Mouse (Mus musculus) stomach, embryonic 14.5 days (tissue): Measurements from ENCODE around the gene Dpp7. TPM values are rescaled to one million over a fixed set of nuclear protein-coding genes. Genes with fewer than 3 reads are reported as not detected.
A peak's percentile ranks its signal among the peaks of the same experiment; 100 is the strongest.

Experiments used
- ATAC-seq: fragments of 200-750 bp; cut with Nextera tagmentation; 2 replicates; pipeline ENCODE4 v1.8.0; 2017; ENCODE audit warnings: low read depth, moderate TSS enrichment; ENCODE audit not compliant: insufficient number of reproducible peaks, insufficient read depth, low FRiP score
- H3K27ac ChIP-seq: fragments of 300-500 bp; sonication (generic); 2 replicates; pipeline ENCODE4 v1.5.1; 2014; ENCODE audit warnings: mild to moderate bottlenecking, low read length, moderate library complexity, mixed read lengths
- H3K27me3 ChIP-seq: fragments of 300-500 bp; sonication (generic); 2 replicates; pipeline ENCODE4 v1.6.1; 2014; ENCODE audit warnings: low read length, control low read depth, mixed read lengths; ENCODE audit not compliant: control insufficient read depth, insufficient read depth
- H3K36me3 ChIP-seq: fragments of 300-500 bp; sonication (generic); 2 replicates; pipeline ENCODE4 v1.6.1; 2014; ENCODE audit warnings: mild to moderate bottlenecking, control low read depth, low read length, moderate library complexity, mixed read lengths; ENCODE audit not compliant: control insufficient read depth, insufficient read depth
- H3K4me1 ChIP-seq: fragments of 300-500 bp; sonication (generic); 2 replicates; pipeline ENCODE4 v1.6.1; 2014; ENCODE audit warnings: low read length, control low read depth, mixed read lengths; ENCODE audit not compliant: control insufficient read depth, insufficient read depth
- H3K4me2 ChIP-seq: fragments of 300-500 bp; sonication (generic); replicated peaks from 2 replicates; pipeline ENCODE4 v1.6.1; 2014; ENCODE audit warnings: low read depth, low read length, control low read depth
- H3K4me3 ChIP-seq: fragments of 300-500 bp; sonication (generic); 2 replicates; pipeline ENCODE4 v1.5.1; 2014; ENCODE audit warnings: low read depth, low read length, control low read depth
- H3K9ac ChIP-seq: fragments of 300-500 bp; sonication (generic); replicated peaks from 2 replicates; pipeline ENCODE4 v1.6.1; 2014; ENCODE audit warnings: low read depth, mild to moderate bottlenecking, control low read depth, low read length, moderate library complexity, mixed read lengths
- H3K9me3 ChIP-seq: fragments of 300-500 bp; sonication (generic); 2 replicates; pipeline ENCODE4 v1.6.1; 2016; ENCODE audit warnings: low read depth, low read length, control low read depth; ENCODE audit not compliant: control insufficient read depth
- WGBS: fragments of 180-500 bp; shearing (Covaris S2); extraction: QIAGEN DNeasy Blood & Tissue Kit; methylation state at CpG from one replicate; pipeline ENCODE4 v1.1.7; 2014; 5-methylcytosine and 5-hydroxymethylcytosine counted together
- polyA plus RNA-seq: library from polyadenylated mRNA; unstranded; fragments of >200 nt; fragmentation: Nextera tagmentation; extraction: Ambion mirVana; gene quantifications from 2 replicates; pipeline ENCODE4 v1.2.1, GENCODE M21; 2014

The Dpp7 gene
- polyA plus RNA-seq, 1 experiment from 2014 or later, result 19.5 TPM

DNA sequence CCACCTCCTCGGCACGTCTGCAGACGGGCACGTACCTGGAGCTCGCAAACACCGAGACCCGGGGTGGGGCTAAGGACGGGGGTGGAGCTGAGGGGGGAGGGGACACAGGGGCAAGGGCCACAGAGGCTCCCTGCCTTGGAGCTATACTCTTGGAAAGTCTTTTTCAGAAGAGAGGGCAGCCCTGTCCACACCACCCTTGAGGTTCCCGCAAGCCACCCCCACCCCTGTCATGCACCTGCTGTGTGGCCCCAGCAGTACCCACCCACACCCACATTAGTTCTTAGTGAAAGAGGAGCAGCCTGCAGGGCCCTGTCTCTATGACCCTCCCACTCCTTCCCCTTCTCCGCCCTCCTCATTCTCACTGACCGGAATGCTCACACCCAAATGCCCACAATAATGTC, 44.7 kb downstream of the Dpp7 start:
- no peak overlapping the region; the same call in 1 of the 2 replicates for H3K4me2 ChIP-seq
- ATAC-seq, result no peak
- H3K9me3 ChIP-seq, result no peaks in the 10 kb centered on the region
- no peaks in the 10 kb centered on the region for H3K36me3 ChIP-seq
- no peak overlapping the region for H3K4me3 ChIP-seq
- WGBS, result 5% methylated on average over 11 of the region's 11 CpGs
- H3K27me3 ChIP-seq, result peaks cover 46% of the 10 kb centered on the region
- no peak overlapping the region for H3K9ac ChIP-seq
- no peak overlapping the region for H3K27ac ChIP-seq
- no peaks in the 10 kb centered on the region for H3K4me1 ChIP-seq

DNA sequence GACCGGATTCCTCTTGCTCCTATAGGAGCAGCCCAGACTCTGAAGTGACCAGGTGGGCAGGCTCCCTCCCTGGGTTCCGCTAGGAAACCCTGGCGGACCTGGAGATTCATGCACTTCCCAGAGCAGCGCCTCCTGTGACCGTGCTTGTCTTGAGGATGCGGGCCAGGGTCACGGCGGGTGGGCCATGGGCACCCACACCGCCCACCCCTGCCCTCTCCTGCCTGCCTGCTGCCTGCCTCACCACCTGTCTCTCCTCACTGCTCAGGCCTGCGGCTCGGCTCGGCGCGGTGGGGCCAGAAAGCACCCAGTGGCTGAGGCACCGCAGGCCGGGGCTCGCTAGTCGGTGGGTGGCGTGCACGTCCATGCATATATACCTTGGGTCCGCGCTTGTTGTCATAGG, 45.2 kb downstream of the Dpp7 start:
- ATAC-seq, result no peak
- 2% methylated on average over 22 of the region's 22 CpGs for WGBS
- H3K4me2 ChIP-seq, result no peak overlapping the region; the same call in 1 of the 2 replicates

DNA sequence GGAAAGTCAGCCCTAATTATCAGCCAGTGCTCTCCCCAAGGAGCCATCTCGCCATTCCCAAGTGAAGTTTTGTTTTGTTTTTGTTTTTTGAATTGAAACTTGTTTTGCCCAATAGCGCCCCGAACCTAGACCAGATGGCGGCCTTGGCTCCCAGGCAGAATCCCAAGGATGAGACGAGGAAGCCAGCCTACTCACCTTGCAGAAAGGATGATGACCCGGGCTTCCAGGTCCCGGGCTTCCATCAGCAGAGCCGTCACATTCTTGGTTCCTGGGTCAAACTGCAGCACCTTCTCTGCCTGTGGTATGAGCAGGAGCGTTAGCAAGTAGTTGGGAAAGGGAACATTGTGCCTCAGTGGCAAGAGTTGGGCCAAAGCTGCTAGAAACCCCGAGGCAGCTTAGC, 46.0 kb downstream of the Dpp7 start:
- H3K27ac ChIP-seq, result no peak overlapping the region
- no peak overlapping the region for H3K9ac ChIP-seq
- H3K9me3 ChIP-seq, result no peaks in the 10 kb centered on the region
- no peaks in the 10 kb centered on the region for H3K4me1 ChIP-seq
- no peak overlapping the region for H3K4me3 ChIP-seq
- WGBS, result 46% methylated on average over 10 of the region's 10 CpGs
- no peak overlapping the region for H3K4me2 ChIP-seq
- ATAC-seq, result no peak
- H3K27me3 ChIP-seq, result peaks cover 54% of the 10 kb centered on the region
- no peaks in the 10 kb centered on the region for H3K36me3 ChIP-seq

More for the DNA sequence above, 45.2 kb downstream of the Dpp7 start:
- H3K4me1 ChIP-seq, result no peaks in the 10 kb centered on the region
- H3K27ac ChIP-seq, result no peak overlapping the region
- no peak overlapping the region for H3K4me3 ChIP-seq
- no peaks in the 10 kb centered on the region for H3K36me3 ChIP-seq
- H3K9ac ChIP-seq, result no peak overlapping the region
- no peaks in the 10 kb centered on the region for H3K9me3 ChIP-seq
- peaks cover 49% of the 10 kb centered on the region for H3K27me3 ChIP-seq

DNA sequence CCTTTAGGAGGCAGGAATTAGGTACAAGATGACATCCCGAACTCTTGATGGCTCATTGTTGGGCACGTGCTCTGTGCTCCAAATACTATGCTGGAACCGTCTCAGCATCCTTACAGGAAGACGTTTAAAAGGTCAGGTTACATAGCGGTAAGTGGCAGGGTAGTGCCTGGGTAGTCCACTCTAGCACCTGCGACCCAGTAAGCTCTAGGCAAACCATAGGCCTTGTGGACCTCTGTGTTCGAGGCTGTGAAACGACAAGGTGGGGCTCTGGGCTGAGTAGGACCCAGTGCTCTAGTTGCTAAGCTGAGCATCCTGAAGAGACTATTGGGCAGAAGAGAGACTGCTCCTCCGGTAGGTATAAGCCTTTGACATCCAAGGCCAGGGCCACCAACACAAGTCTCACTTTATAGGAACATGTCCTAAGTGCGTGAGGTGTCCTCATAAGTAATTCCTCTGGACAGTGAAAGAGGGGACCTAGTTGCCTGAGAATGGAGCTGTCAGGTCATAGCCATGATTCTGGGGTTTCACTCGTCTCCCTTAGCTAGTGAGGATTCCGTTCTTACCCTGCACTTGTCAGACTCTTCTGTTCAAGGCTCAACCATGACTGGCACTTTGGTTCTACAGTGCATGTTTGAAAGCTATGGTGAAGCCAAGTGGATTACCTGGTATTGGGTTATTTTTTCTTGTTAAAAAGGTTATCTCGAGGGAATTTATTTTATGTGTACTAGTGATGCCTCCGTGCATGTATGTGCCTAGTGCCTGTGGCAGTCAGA, 50.4 kb downstream of the Dpp7 start:
- Histone ChIP-seq H3K9ac (peak overlapping the region; percentile 21; the same call in 1 of the 2 replicates), H3K4me2 (peak overlapping the region; percentile 63), H3K36me3 (no peaks in the 10 kb centered on the region), H3K4me1 (0 out of 2 replicates have a peak, but pooled peaks cover 4% of the 10 kb centered on the region), H3K27me3 (peaks cover 27% of the 10 kb centered on the region), H3K9me3 (no peaks in the 10 kb centered on the region), H3K27ac (no peak overlapping the region), H3K4me3 (peak overlapping the region; percentile 32)
- no peak for ATAC-seq
- 50% methylated on average over 14 of the region's 14 CpGs for WGBS

DNA sequence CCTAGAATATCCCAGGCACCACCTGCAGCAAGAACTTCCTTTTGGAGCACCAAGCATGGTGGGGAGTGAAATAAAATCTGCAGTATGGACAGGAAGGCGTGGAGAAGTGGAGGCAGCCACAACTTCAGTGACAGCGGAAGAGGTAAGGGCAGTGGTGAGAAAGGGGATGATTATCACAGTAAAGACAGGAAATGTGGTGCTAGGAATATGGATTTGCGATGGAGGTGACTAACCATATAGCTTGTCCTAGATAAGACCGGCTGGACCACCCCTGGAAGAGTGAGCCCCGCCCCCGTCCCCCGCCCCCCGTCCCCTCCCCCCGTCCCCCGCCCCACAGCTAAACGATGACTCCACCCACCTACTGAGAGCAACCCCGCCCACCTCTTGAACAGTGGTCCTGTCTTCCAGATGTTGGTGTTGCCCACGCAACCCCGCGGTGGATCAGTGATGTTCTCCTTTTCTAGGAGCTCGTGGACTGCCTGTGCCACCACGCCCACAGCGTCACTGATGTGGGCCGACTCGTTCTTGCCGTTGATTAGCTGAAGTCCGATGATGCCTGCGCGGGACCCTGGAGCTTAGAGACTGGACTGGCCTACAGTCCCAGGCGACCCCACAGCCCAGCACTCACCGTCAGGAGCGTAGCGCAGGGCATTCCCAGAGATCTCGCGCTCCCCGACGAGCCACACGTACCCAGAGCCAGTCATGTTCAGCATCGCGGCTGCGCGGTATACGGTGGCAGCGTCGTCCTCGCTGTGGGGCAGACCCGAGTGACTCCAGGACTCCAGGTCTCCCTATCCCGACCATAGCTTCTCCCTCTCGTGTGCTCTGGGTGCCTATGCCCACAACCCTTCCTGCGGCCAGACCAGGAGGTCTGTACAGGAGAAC, 51.3 kb downstream of the Dpp7 start:
- Histone ChIP-seq H3K36me3 (no peaks in the 10 kb centered on the region), H3K4me1 (0 out of 2 replicates have a peak, but pooled peaks cover 4% of the 10 kb centered on the region), H3K4me3 (peak overlapping the region; percentile 32), H3K9me3 (no peaks in the 10 kb centered on the region), H3K9ac (peak overlapping the region; percentile 21; the same call in 1 of the 2 replicates), H3K27ac (no peak overlapping the region), H3K4me2 (peak overlapping the region; percentile 63), H3K27me3 (peaks cover 23% of the 10 kb centered on the region)
- WGBS, result 4% methylated on average over 45 of the region's 45 CpGs
- peak; percentile 53; the same call in 1 of the 2 replicates for ATAC-seq

DNA sequence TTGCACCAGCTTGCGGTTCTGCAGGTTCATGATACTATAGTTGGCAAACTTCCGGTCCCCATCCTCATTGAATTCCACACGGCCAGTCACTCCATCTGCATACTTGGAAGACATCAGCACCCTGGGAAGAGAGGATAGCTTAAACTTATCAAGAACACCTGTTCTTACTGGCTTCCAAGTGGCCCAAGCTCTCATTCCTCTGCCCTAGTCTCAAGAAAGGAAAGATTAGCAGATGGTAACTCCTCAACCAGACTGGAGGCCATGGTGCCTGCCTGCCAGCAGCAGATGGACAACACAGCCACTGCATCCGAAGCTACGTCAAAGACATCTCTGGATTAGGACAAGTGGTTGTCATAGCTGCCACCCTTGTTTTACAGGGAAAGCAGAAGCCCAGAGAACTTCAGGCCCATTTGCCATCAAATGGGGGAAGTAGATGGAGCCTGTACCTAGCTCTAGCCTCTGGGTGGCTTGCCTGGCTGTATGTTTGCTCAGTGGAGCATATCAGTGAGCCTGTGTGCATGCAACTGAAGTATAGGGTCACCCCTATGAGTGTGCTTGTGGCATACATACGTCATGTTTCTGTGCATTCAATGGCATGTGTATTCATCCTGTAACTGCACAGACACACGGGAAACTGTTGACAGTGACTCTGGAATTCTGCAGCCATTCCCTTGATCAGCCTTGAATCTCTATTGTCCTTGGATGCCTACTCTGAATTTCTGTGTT, 52.1 kb downstream of the Dpp7 start:
- no peak for ATAC-seq
- peaks cover 23% of the 10 kb centered on the region for H3K27me3 ChIP-seq
- 70% methylated on average over 7 of the region's 7 CpGs for WGBS
- no peak overlapping the region for H3K4me3 ChIP-seq
- no peaks in the 10 kb centered on the region for H3K9me3 ChIP-seq
- H3K4me1 ChIP-seq, result 0 out of 2 replicates have a peak, but pooled peaks cover 4% of the 10 kb centered on the region
- no peak overlapping the region for H3K27ac ChIP-seq
- no peaks in the 10 kb centered on the region for H3K36me3 ChIP-seq
- H3K9ac ChIP-seq, result no peak overlapping the region
- peak overlapping the region; percentile 63; the same call in 1 of the 2 replicates for H3K4me2 ChIP-seq

DNA sequence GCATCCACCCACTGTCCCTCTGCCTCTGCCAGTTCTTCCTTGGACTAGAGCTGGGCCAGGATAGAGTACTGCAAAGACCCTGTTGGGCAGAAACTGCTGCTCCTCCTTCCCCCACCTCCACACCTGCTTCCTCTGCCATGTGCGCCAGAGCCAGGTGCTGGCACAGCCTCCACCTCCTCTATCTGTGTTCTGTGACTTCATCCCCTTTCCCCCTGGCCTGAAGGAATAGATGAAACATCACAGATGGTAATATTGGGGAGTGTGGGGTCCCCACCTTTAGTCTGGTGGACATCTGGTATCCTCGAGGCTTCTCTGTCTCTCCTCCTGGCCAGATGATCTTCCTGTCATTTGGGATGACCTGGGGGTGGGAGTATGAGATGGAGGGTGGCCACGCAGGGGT, 52.7 kb downstream of the Dpp7 start:
- WGBS, result 74% methylated on average over 3 of the region's 3 CpGs
- H3K9ac ChIP-seq, result no peak overlapping the region
- H3K9me3 ChIP-seq, result no peaks in the 10 kb centered on the region
- H3K27ac ChIP-seq, result no peak overlapping the region
- no peak overlapping the region for H3K4me2 ChIP-seq
- no peak overlapping the region for H3K4me3 ChIP-seq
- H3K27me3 ChIP-seq, result peaks cover 19% of the 10 kb centered on the region
- no peaks in the 10 kb centered on the region for H3K36me3 ChIP-seq
- no peak for ATAC-seq
- H3K4me1 ChIP-seq, result 0 out of 2 replicates have a peak, but pooled peaks cover 4% of the 10 kb centered on the region
